In the genomic region with DNA sequence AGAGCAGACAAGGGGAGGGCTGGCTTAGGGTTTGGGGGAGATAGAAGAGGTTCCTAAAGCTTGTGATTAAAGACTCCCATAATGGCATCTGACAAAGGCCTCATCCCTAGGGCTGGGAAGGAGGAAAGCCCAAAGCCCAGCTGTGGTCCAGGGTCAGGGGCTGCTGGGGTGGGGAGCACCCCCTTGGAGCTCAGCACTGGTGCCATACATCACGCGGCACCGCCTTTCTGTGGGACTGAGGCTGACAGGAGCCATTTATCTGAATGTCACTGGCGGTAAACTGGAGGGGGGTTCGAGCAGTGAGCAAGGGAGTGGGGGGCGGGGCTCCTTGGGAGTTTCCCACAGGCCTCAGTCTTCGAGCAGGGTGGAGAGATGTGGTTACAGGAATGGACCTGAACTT, we compare ENCODE assay signal across 23 mouse cellular contexts. TPM values are rescaled to one million over a fixed set of nuclear protein-coding genes. Genes with fewer than 3 reads are reported as not detected.
DNase-seq lines count a peak whose midpoint lies in the region; ATAC-seq lines count a peak whose summit lies in the region.
"Had no signal": no experiment of that assay in that cellular context is flagged by ENCODE, and none has a peak within 500 bp of the region (broad histone marks: within the 10 kb centered on the region; RNA-seq: fewer than 3 reads in every experiment).

No protein-coding gene starts in this region.

- ATAC-seq in hindbrain, embryonic 12.5 days (ENCODE audit: low FRiP score), result peak; percentile 73
- no peak for ATAC-seq in hindbrain, embryonic 14.5 days (ENCODE audit: low FRiP score)
- peak; percentile 11; the same call in 1 of the 2 replicates for ATAC-seq in neural tube, embryonic 14.5 days (ENCODE audit: low read depth)
- ATAC-seq: CD4-positive, CD25-positive, alpha-beta regulatory T cell, adult 4 months; forebrain, embryonic 16.5 days had no signal

- no peak overlapping the region for H3K9ac ChIP-seq in hindbrain, embryonic 12.5 days
- no peak overlapping the region for H3K9ac ChIP-seq in hindbrain, embryonic 14.5 days
- no peak overlapping the region for H3K9ac ChIP-seq in neural tube, embryonic 14.5 days (replicated peaks; ENCODE audit: low read depth, low read length)
- H3K9ac ChIP-seq: embryonic facial prominence, embryonic 15.5 days; forebrain, embryonic 12.5 days; heart, embryonic 15.5 days had no signal

- no peak overlapping the region for H3K27ac ChIP-seq in hindbrain, embryonic 12.5 days
- H3K27ac ChIP-seq in hindbrain, embryonic 14.5 days, result no peak overlapping the region
- 0 out of 2 replicates have a peak overlapping the region, but pooled peaks have one; percentile 2 for H3K27ac ChIP-seq in embryonic facial prominence, embryonic 10.5 days (replicated peaks)
- H3K27ac ChIP-seq in neural tube, embryonic 14.5 days (ENCODE audit: low read depth, low read length), result no peak overlapping the region
- H3K27ac ChIP-seq: embryonic facial prominence, embryonic 15.5 days; forebrain, embryonic 12.5 days; heart, adult 2 months; heart, embryonic 15.5 days had no signal

- DNase-seq in embryo, embryonic 10 days (ENCODE audit: low spot score), result peak; percentile 24
- no peak for DNase-seq in embryo, embryonic 9.5 days (ENCODE audit: extremely low spot score)
- DNase-seq in hindbrain, embryonic 14.5 days (ENCODE audit: low spot score), result no peak
- no peak for DNase-seq in embryonic facial prominence, embryonic 10.5 days (ENCODE audit: low spot score)
- DNase-seq in retina, postnatal 1 day, result no peak
- DNase-seq: adrenal gland, adult 8-10 months; adrenal gland, postnatal 36 days; B cell, adult 2 months; cerebellum, adult 2 months; cerebellum, postnatal 10 days; gastrocnemius, postnatal 14 days; heart, adult 2 months; heart, postnatal 14 days had no signal

- H3K4me2 ChIP-seq in hindbrain, embryonic 12.5 days (replicated peaks), result no peak overlapping the region
- H3K4me2 ChIP-seq in hindbrain, embryonic 14.5 days (replicated peaks), result no peak overlapping the region
- no peak overlapping the region for H3K4me2 ChIP-seq in neural tube, embryonic 14.5 days (ENCODE audit: low read depth, low read length)
- H3K4me2 ChIP-seq: embryonic facial prominence, embryonic 15.5 days; forebrain, embryonic 12.5 days; heart, embryonic 11.5 days; heart, embryonic 15.5 days had no signal

- no peaks in the 10 kb centered on the region for H3K9me3 ChIP-seq in hindbrain, embryonic 12.5 days (replicated peaks)
- H3K9me3 ChIP-seq in hindbrain, embryonic 14.5 days (ENCODE audit: control insufficient read depth, low read length), result no peaks in the 10 kb centered on the region
- H3K9me3 ChIP-seq in embryonic facial prominence, embryonic 10.5 days, result no peaks in the 10 kb centered on the region
- H3K9me3 ChIP-seq in neural tube, embryonic 14.5 days (ENCODE audit: control insufficient read depth, low read length), result no peaks in the 10 kb centered on the region
- H3K9me3 ChIP-seq: embryonic facial prominence, embryonic 15.5 days; forebrain, embryonic 12.5 days; G1E; heart, embryonic 15.5 days had no signal

- 46% methylated on average over 7 of the region's 7 CpGs for WGBS in hindbrain, embryonic 12.5 days
- WGBS in hindbrain, embryonic 14.5 days, result 53% methylated on average over 7 of the region's 7 CpGs
- 85% methylated on average over 7 of the region's 7 CpGs for WGBS in embryonic facial prominence, embryonic 10.5 days
- 35% methylated on average over 7 of the region's 7 CpGs for WGBS in neural tube, embryonic 14.5 days

- H3K27me3 ChIP-seq in hindbrain, embryonic 12.5 days, result peaks cover 21% of the 10 kb centered on the region
- H3K27me3 ChIP-seq in hindbrain, embryonic 14.5 days (ENCODE audit: control insufficient read depth, insufficient read depth, low read length), result no peaks in the 10 kb centered on the region
- H3K27me3 ChIP-seq in embryonic facial prominence, embryonic 10.5 days (replicated peaks; ENCODE audit: low read depth, poor library complexity, severe bottlenecking), result peaks cover 44% of the 10 kb centered on the region
- H3K27me3 ChIP-seq in neural tube, embryonic 14.5 days (ENCODE audit: control insufficient read depth, insufficient read depth, low read length), result no peaks in the 10 kb centered on the region

- peaks cover 42% of the 10 kb centered on the region for H3K4me1 ChIP-seq in hindbrain, embryonic 12.5 days
- peaks cover 17% of the 10 kb centered on the region; the same call in 1 of the 2 replicates for H3K4me1 ChIP-seq in hindbrain, embryonic 14.5 days (replicated peaks; ENCODE audit: control insufficient read depth, insufficient read depth, low read length)
- H3K4me1 ChIP-seq in embryonic facial prominence, embryonic 10.5 days, result peaks cover 36% of the 10 kb centered on the region
- no peaks in the 10 kb centered on the region for H3K4me1 ChIP-seq in neural tube, embryonic 14.5 days (ENCODE audit: control insufficient read depth, insufficient read depth, low read length)

- no peak overlapping the region for H3K4me3 ChIP-seq in hindbrain, embryonic 12.5 days
- H3K4me3 ChIP-seq in hindbrain, embryonic 14.5 days (replicated peaks; ENCODE audit: low read length), result no peak overlapping the region
- no peak overlapping the region for H3K4me3 ChIP-seq in embryonic facial prominence, embryonic 10.5 days
- H3K4me3 ChIP-seq in neural tube, embryonic 14.5 days (ENCODE audit: low read depth, low read length), result no peak overlapping the region
- H3K4me3 ChIP-seq: embryonic facial prominence, embryonic 15.5 days; erythroblast, embryonic 14.5 days; forebrain, embryonic 12.5 days; heart, adult 2 months; heart, embryonic 15.5 days had no signal

- H3K36me3 ChIP-seq in hindbrain, embryonic 12.5 days, result no peaks in the 10 kb centered on the region
- H3K36me3 ChIP-seq in hindbrain, embryonic 14.5 days (replicated peaks; ENCODE audit: control insufficient read depth, insufficient read depth), result no peaks in the 10 kb centered on the region
- no peaks in the 10 kb centered on the region for H3K36me3 ChIP-seq in embryonic facial prominence, embryonic 10.5 days (replicated peaks)
- H3K36me3 ChIP-seq in neural tube, embryonic 14.5 days (ENCODE audit: control insufficient read depth, insufficient read depth, low read length), result no peaks in the 10 kb centered on the region
- H3K36me3 ChIP-seq: embryonic facial prominence, embryonic 15.5 days; forebrain, embryonic 12.5 days; G1E; heart, embryonic 15.5 days had no signal

RNA-seq across cellular contexts. Expression of gene Fam222a, which starts 58.4 kb away (rescaled TPM):
- polyA plus RNA-seq in hindbrain, embryonic 12.5 days (2016; fragmentation: Nextera tagmentation; extraction: Ambion mirVana), result 9.4 and 9.9 TPM in 2 replicates
- 6.6 and 6.7 TPM in 2 replicates for polyA plus RNA-seq in hindbrain, embryonic 14.5 days (2014; fragmentation: Nextera tagmentation; extraction: Ambion mirVana)
- polyA plus RNA-seq in embryonic facial prominence, embryonic 10.5 days (2016; fragmentation: Nextera tagmentation; extraction: Ambion mirVana), result 2.3 and 3.8 TPM in 2 replicates
- 5.3 and 7.0 TPM in 2 replicates for polyA plus RNA-seq in neural tube, embryonic 14.5 days (2014; fragmentation: Nextera tagmentation; extraction: Ambion mirVana)
- polyA plus RNA-seq: CD4-positive, CD25-positive, alpha-beta regulatory T cell, adult 4 months had no signal
